Mouse (Mus musculus) heart, postnatal 14 days (tissue): ENCODE results near the gene Sec14l3. TPM values are rescaled to one million over a fixed set of nuclear protein-coding genes. Genes with fewer than 3 reads are reported as not detected.
A peak's percentile ranks its signal among the peaks of the same experiment; 100 is the strongest.

Experiments used
- DNase-seq, 2 experiments: peaks; one replicate each; pipeline ENCODE4 v3.0.0; 2021 to 2022
- intact Hi-C: fragments of 180-260 bp; cut with DNase I; formaldehyde crosslinking; loops from one replicate; pipeline ENCODE4 v1.15.1; 2025
- total RNA-seq, 2 experiments: library from RNA; stranded (reverse); gene quantifications; 2 replicates each; pipeline ENCODE4 v1.2.3; 2021

The Sec14l3 gene
- total RNA-seq, 2 experiments from 2014 or later: 6.0 TPM; not detected in 1

DNA sequence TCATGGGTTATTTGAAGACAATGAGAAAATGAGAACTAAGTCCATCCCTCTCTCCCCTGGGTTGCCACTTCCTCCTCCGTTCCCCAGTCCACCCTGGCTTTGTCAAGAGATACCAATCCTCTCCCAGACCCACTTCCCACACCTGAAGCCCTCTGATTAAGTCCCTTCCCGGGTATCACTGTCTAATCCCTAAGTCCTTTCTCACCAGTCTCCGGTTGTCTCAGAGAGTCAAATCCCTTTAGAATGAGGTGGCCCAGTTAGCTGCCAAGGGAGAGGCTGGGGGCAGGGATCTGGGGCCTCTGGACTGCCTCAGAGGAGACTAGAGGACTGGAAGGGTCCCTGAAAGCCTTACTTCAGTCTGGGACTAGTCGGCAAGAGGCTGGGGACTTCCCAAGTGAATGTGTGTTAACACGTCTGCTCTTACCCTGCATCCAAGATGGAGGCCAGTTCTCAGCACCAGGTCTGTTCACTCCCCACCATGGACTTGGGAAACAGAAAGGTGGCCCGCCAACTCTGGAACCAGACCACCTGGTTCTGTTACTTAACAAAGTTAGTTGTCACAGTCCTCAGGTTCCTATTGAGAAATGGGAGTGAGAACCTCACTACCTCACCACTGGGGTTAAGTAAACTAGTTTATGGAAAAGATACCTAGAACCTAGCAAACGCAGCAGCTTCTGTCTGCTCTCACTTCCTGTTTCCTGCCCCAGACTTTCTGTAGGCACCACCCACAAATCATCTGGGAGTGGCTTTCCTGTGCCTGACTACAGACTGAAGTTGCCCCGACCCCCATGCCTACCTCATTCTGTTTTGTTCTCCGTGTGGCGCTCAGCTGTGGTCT is 58.3 kb downstream of the Sec14l3 start, which contains the start of gene Sec14l2:
Sec14l2 (minus strand) TSS at position 674 of the 838 bp plus-strand sequence.
- intact Hi-C loops: no loop called here
- no peak for DNase-seq

GRCm38 (mm10) chr11:4123922-4124321 is 59.3 kb downstream of the Sec14l3 start:
- intact Hi-C loops: loop anchor here (2.0 kb wide), 1 partner anchor 29 kb away; the partner anchor contains the start of gene Mtfp1
- peak in 1 of 2 experiments; percentile 43 for DNase-seq

GRCm38 (mm10) chr11:4127059-4127458 is 62.4 kb downstream of the Sec14l3 start:
- intact Hi-C loops: no loop called here
- no peak for DNase-seq

Other genes starting within 250 kb of the Sec14l3 start
- 1 to 10 TPM; 6.7 to 8.5 TPM for gene Osbp2, start 200.9 kb upstream of the Sec14l3 start, total RNA-seq
- gene 4921536K21Rik, start 169.7 kb upstream of the Sec14l3 start, total RNA-seq: under 1 TPM; 0.74 to 0.90 TPM
- 10 to 100 TPM; 38.2 to 44.4 TPM for gene Dusp18, start 169.6 kb upstream of the Sec14l3 start, total RNA-seq
- 1 to 10 TPM; 4.9 to 5.6 TPM for gene Slc35e4, start 150.2 kb upstream of the Sec14l3 start, total RNA-seq
- 10 to 100 TPM; 44.5 to 54.0 TPM for gene Tcn2, start 132.7 kb upstream of the Sec14l3 start, total RNA-seq
- 10 to 100 TPM; 26.2 to 27.8 TPM for gene Pes1, start 100.9 kb upstream of the Sec14l3 start, total RNA-seq
- gene 4930556J24Rik, start 88.1 kb upstream of the Sec14l3 start, total RNA-seq: not detected
- gene Gal3st1, start 81.2 kb upstream of the Sec14l3 start, total RNA-seq: under 1 TPM; 0.32 to 0.33 TPM
- under 1 TPM; 0.20 to 0.50 TPM for gene Sec14l4, start 33.4 kb upstream of the Sec14l3 start, total RNA-seq
- 100 to 1,000 TPM; 108 to 124 TPM for gene Mtfp1, start 30.6 kb downstream of the Sec14l3 start, total RNA-seq
- 1 to 10 TPM; 1.2 TPM for gene Sec14l2, start 58.6 kb downstream of the Sec14l3 start, total RNA-seq
- gene Rnf215, start 70.4 kb downstream of the Sec14l3 start, total RNA-seq: 10 to 100 TPM; 14.2 to 20.6 TPM
- gene Ccdc157, start 95.5 kb downstream of the Sec14l3 start, total RNA-seq: 1 to 10 TPM; 5.6 to 7.4 TPM
- gene Sf3a1, start 95.5 kb downstream of the Sec14l3 start, total RNA-seq: 10 to 100 TPM; 38.4 to 46.7 TPM
- 10 to 100 TPM; 14.5 to 14.7 TPM for gene Tbc1d10a, start 121.9 kb downstream of the Sec14l3 start, total RNA-seq
- 10 to 100 TPM in 1 of 2 experiments, 1 to 10 TPM in 1; 8.3 to 11.4 TPM for gene Castor1, start 153.4 kb downstream of the Sec14l3 start, total RNA-seq
- under 1 TPM in 1 of 2 experiments, not detected in 1; 0.10 TPM for gene Osm, start 171.6 kb downstream of the Sec14l3 start, total RNA-seq
- under 1 TPM; 0.14 to 0.37 TPM for gene Lif, start 192.7 kb downstream of the Sec14l3 start, total RNA-seq